Mouse (Mus musculus): ENCODE data around the gene Tspan5. TPM values are rescaled to one million over a fixed set of nuclear protein-coding genes. Genes with fewer than 3 reads are reported as not detected.

Gene Tspan5
- polyA plus RNA-seq, 1 experiment = 22.2 TPM

GRCm38 (mm10) chr3:138751328-138751727 is 9.3 kb downstream of the Tspan5 start:
- H3K4me1 ChIP-seq (ENCODE audit: control insufficient read depth, insufficient read depth, low read length) = no peaks in the 10 kb centered on the region
- no peaks in the 10 kb centered on the region for H3K9me3 ChIP-seq (replicated peaks; ENCODE audit: control insufficient read depth, insufficient read depth, low read length, poor library complexity, severe bottlenecking)
- no peaks in the 10 kb centered on the region for H3K27me3 ChIP-seq (ENCODE audit: control insufficient read depth, insufficient read depth, low read length, poor library complexity, severe bottlenecking)
- no peaks in the 10 kb centered on the region for H3K36me3 ChIP-seq (ENCODE audit: control insufficient read depth, insufficient read depth, low read length, poor library complexity, severe bottlenecking)
- TF ChIP-seq POLR2A (IDR thresholded peaks at IDR 0.05; ENCODE audit: insufficient read depth, low read length) = no peak
- TF ChIP-seq CTCF (IDR thresholded peaks at IDR 0.05; ENCODE audit: low read depth, low read length) = no peak
- no peak overlapping the region for H3K4me3 ChIP-seq (ENCODE audit: low read depth, low read length)
- H3K27ac ChIP-seq (ENCODE audit: insufficient read depth, low read length) = no peak overlapping the region
- H3K9ac ChIP-seq (ENCODE audit: low read depth, poor library complexity, severe bottlenecking) = no peak overlapping the region

- Histone ChIP-seq H3K36me3 (ENCODE audit: control insufficient read depth, insufficient read depth, low read length, poor library complexity, severe bottlenecking) (no peaks in the 10 kb centered on the region), H3K27ac (ENCODE audit: insufficient read depth, low read length) (no peak overlapping the region), H3K4me3 (ENCODE audit: low read depth, low read length) (no peak overlapping the region), H3K27me3 (ENCODE audit: control insufficient read depth, insufficient read depth, low read length, poor library complexity, severe bottlenecking) (no peaks in the 10 kb centered on the region), H3K4me1 (ENCODE audit: control insufficient read depth, insufficient read depth, low read length) (no peaks in the 10 kb centered on the region), H3K9ac (ENCODE audit: low read depth, poor library complexity, severe bottlenecking) (no peak overlapping the region), H3K9me3 (replicated peaks; ENCODE audit: control insufficient read depth, insufficient read depth, low read length, poor library complexity, severe bottlenecking) (no peaks in the 10 kb centered on the region)
- TF ChIP-seq EP300 (IDR thresholded peaks at IDR 0.05; ENCODE audit: insufficient read depth, low read depth, low read length) (no peak), CTCF (IDR thresholded peaks at IDR 0.05; ENCODE audit: low read depth, low read length) (no peak), POLR2A (IDR thresholded peaks at IDR 0.05; ENCODE audit: insufficient read depth, low read length) (no peak)
Observed at GRCm38 (mm10) chr3:138752056-138752455, 10.1 kb downstream of the Tspan5 start.

GRCm38 (mm10) chr3:138752769-138753168 is 10.8 kb downstream of the Tspan5 start:
- Histone ChIP-seq H3K27ac (ENCODE audit: insufficient read depth, low read length) (no peak overlapping the region), H3K27me3 (ENCODE audit: control insufficient read depth, insufficient read depth, low read length, poor library complexity, severe bottlenecking) (no peaks in the 10 kb centered on the region), H3K9ac (ENCODE audit: low read depth, poor library complexity, severe bottlenecking) (no peak overlapping the region), H3K9me3 (replicated peaks; ENCODE audit: control insufficient read depth, insufficient read depth, low read length, poor library complexity, severe bottlenecking) (no peaks in the 10 kb centered on the region), H3K4me1 (ENCODE audit: control insufficient read depth, insufficient read depth, low read length) (no peaks in the 10 kb centered on the region), H3K36me3 (ENCODE audit: control insufficient read depth, insufficient read depth, low read length, poor library complexity, severe bottlenecking) (no peaks in the 10 kb centered on the region), H3K4me3 (ENCODE audit: low read depth, low read length) (no peak overlapping the region)
- TF ChIP-seq EP300 (IDR thresholded peaks at IDR 0.05; ENCODE audit: insufficient read depth, low read depth, low read length) = no peak
- no peak for TF ChIP-seq CTCF (IDR thresholded peaks at IDR 0.05; ENCODE audit: low read depth, low read length)
- TF ChIP-seq POLR2A (IDR thresholded peaks at IDR 0.05; ENCODE audit: insufficient read depth, low read length) = no peak

GRCm38 (mm10) chr3:138753182-138753885 is 11.3 kb downstream of the Tspan5 start:
- TF ChIP-seq CTCF (IDR thresholded peaks at IDR 0.05; ENCODE audit: low read depth, low read length) (no peak), EP300 (IDR thresholded peaks at IDR 0.05; ENCODE audit: insufficient read depth, low read depth, low read length) (no peak), POLR2A (IDR thresholded peaks at IDR 0.05; ENCODE audit: insufficient read depth, low read length) (no peak)
- no peak overlapping the region for H3K27ac ChIP-seq (ENCODE audit: insufficient read depth, low read length)
- H3K4me1 ChIP-seq (ENCODE audit: control insufficient read depth, insufficient read depth, low read length) = no peaks in the 10 kb centered on the region
- no peak overlapping the region for H3K4me3 ChIP-seq (ENCODE audit: low read depth, low read length)
- no peaks in the 10 kb centered on the region for H3K27me3 ChIP-seq (ENCODE audit: control insufficient read depth, insufficient read depth, low read length, poor library complexity, severe bottlenecking)
- no peak overlapping the region for H3K9ac ChIP-seq (ENCODE audit: low read depth, poor library complexity, severe bottlenecking)
- no peaks in the 10 kb centered on the region for H3K36me3 ChIP-seq (ENCODE audit: control insufficient read depth, insufficient read depth, low read length, poor library complexity, severe bottlenecking)
- H3K9me3 ChIP-seq (replicated peaks; ENCODE audit: control insufficient read depth, insufficient read depth, low read length, poor library complexity, severe bottlenecking) = no peaks in the 10 kb centered on the region

- H3K27me3 ChIP-seq (ENCODE audit: control insufficient read depth, insufficient read depth, low read length, poor library complexity, severe bottlenecking) = no peaks in the 10 kb centered on the region
- H3K4me1 ChIP-seq (ENCODE audit: control insufficient read depth, insufficient read depth, low read length) = no peaks in the 10 kb centered on the region
- H3K36me3 ChIP-seq (ENCODE audit: control insufficient read depth, insufficient read depth, low read length, poor library complexity, severe bottlenecking) = no peaks in the 10 kb centered on the region
- H3K9me3 ChIP-seq (replicated peaks; ENCODE audit: control insufficient read depth, insufficient read depth, low read length, poor library complexity, severe bottlenecking) = no peaks in the 10 kb centered on the region
- H3K27ac ChIP-seq (ENCODE audit: insufficient read depth, low read length) = no peak overlapping the region
- no peak for TF ChIP-seq CTCF (IDR thresholded peaks at IDR 0.05; ENCODE audit: low read depth, low read length)
- TF ChIP-seq EP300 (IDR thresholded peaks at IDR 0.05; ENCODE audit: insufficient read depth, low read depth, low read length) = no peak
- no peak for TF ChIP-seq POLR2A (IDR thresholded peaks at IDR 0.05; ENCODE audit: insufficient read depth, low read length)
- H3K9ac ChIP-seq (ENCODE audit: low read depth, poor library complexity, severe bottlenecking) = no peak overlapping the region
- no peak overlapping the region for H3K4me3 ChIP-seq (ENCODE audit: low read depth, low read length)
Observed at GRCm38 (mm10) chr3:138754328-138754727, 12.3 kb downstream of the Tspan5 start.

- no peak overlapping the region for H3K9ac ChIP-seq (ENCODE audit: low read depth, poor library complexity, severe bottlenecking)
- TF ChIP-seq CTCF (IDR thresholded peaks at IDR 0.05; ENCODE audit: low read depth, low read length) = no peak
- TF ChIP-seq EP300 (IDR thresholded peaks at IDR 0.05; ENCODE audit: insufficient read depth, low read depth, low read length) = no peak
- TF ChIP-seq POLR2A (IDR thresholded peaks at IDR 0.05; ENCODE audit: insufficient read depth, low read length) = no peak
- no peaks in the 10 kb centered on the region for H3K4me1 ChIP-seq (ENCODE audit: control insufficient read depth, insufficient read depth, low read length)
- no peak overlapping the region for H3K27ac ChIP-seq (ENCODE audit: insufficient read depth, low read length)
- H3K36me3 ChIP-seq (ENCODE audit: control insufficient read depth, insufficient read depth, low read length, poor library complexity, severe bottlenecking) = no peaks in the 10 kb centered on the region
- no peak overlapping the region for H3K4me3 ChIP-seq (ENCODE audit: low read depth, low read length)
- no peaks in the 10 kb centered on the region for H3K9me3 ChIP-seq (replicated peaks; ENCODE audit: control insufficient read depth, insufficient read depth, low read length, poor library complexity, severe bottlenecking)
- no peaks in the 10 kb centered on the region for H3K27me3 ChIP-seq (ENCODE audit: control insufficient read depth, insufficient read depth, low read length, poor library complexity, severe bottlenecking)
Observed at GRCm38 (mm10) chr3:138757283-138757682, 15.3 kb downstream of the Tspan5 start.

All from ES-Bruce4 (cell line).